Mouse (Mus musculus): ENCODE results near the gene Myrfl. TPM values are rescaled to one million over a fixed set of nuclear protein-coding genes. Genes with fewer than 3 reads are reported as not detected.

The Myrfl gene
- polyA plus RNA-seq, 1 experiment, result 0.12 TPM

DNA sequence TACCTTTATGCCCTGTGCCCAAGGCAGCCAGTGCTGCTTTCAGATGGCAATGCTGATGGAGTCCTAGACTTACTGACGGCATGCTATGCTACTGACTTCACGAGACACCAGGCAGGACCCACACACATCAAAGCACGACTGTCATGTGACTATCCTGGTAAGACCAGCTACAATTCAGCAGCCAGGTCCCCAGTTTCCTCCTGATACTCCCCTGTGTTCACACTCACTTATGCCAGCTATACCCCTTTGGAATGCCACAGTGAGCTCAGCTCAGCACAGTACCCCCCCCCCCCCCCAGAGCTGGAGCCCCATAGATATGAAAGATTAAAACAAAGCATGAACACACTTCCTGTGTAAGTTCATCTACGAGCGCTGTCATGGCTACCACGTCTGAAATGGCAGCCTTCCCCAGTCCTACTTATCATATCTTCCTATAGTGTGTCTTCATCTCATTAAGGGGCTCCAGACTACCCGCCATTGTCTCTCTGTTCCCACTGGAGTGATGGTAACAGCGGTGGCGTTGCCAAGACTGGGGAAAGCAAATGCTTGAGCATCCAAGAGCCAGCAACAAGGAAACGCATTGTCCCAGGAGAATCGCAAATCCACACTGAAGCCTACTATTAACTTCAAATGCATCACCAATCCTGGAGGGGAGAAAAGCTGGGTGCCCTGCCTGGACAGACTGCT lies 43.4 kb downstream of the Myrfl start:
- Histone ChIP-seq H3K4me1 (replicated peaks; ENCODE audit: control insufficient read depth, insufficient read depth, low read length) (peaks cover 3% of the 10 kb centered on the region), H3K4me3 (ENCODE audit: control insufficient read depth, insufficient read depth, low read length) (no peak overlapping the region)
- DNase-seq, result no peak

GRCm38 (mm10) chr10:116848749-116849473 lies 47.8 kb downstream of the Myrfl start:
- WGBS, result 32% methylated on average over 22 of the region's 22 CpGs
- no peak for TF ChIP-seq POLR2A (IDR thresholded peaks at IDR 0.05; ENCODE audit: control insufficient read depth, extremely low read depth, insufficient read depth, low read length, poor library complexity)
- peak; percentile 82; the same call in 1 of the 2 replicates for TF ChIP-seq CTCF (IDR thresholded peaks at IDR 0.05; ENCODE audit: borderline replicate concordance, control insufficient read depth, extremely low read depth, insufficient read depth, low read length, poor library complexity)
- Histone ChIP-seq H3K27ac (ENCODE audit: control insufficient read depth, insufficient read depth, low read length) (no peak overlapping the region), H3K36me3 (ENCODE audit: control insufficient read depth, insufficient read depth, low read length) (no peaks in the 10 kb centered on the region), H3K4me1 (replicated peaks; ENCODE audit: control insufficient read depth, insufficient read depth, low read length) (peaks cover 3% of the 10 kb centered on the region), H3K27me3 (ENCODE audit: control insufficient read depth, insufficient read depth, low read length) (no peaks in the 10 kb centered on the region), H3K4me3 (ENCODE audit: control insufficient read depth, insufficient read depth, low read length) (no peak overlapping the region)
- peak; percentile 81 for DNase-seq

More for the DNA sequence above, 43.4 kb downstream of the Myrfl start:
- TF ChIP-seq POLR2A (IDR thresholded peaks at IDR 0.05; ENCODE audit: control insufficient read depth, extremely low read depth, insufficient read depth, low read length, poor library complexity), result no peak
- no peak for TF ChIP-seq CTCF (IDR thresholded peaks at IDR 0.05; ENCODE audit: borderline replicate concordance, control insufficient read depth, extremely low read depth, insufficient read depth, low read length, poor library complexity)
- Histone ChIP-seq H3K27ac (ENCODE audit: control insufficient read depth, insufficient read depth, low read length) (no peak overlapping the region), H3K27me3 (ENCODE audit: control insufficient read depth, insufficient read depth, low read length) (no peaks in the 10 kb centered on the region), H3K36me3 (ENCODE audit: control insufficient read depth, insufficient read depth, low read length) (no peaks in the 10 kb centered on the region)
- 81% methylated on average over 11 of the region's 11 CpGs for WGBS

DNA sequence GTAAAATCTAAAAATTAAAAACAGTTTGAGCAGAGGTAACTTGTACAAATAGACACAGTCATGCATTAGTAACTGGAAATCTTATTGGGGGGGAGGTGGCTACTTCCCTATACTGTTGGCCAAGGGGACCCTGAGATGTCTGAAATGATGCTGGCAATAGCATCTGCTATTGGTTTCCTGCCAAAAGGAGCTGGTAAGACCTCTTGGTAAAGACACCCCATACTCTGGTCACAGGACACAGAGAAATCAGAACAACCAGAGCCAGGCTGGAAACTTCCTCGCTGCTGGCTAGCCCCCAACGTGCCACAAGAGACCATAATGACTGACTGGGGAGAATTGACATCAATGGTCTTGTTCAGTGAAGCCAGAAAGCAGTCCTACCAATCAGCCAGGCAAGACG lies 55.2 kb downstream of the Myrfl start:
- no peak overlapping the region for H3K27ac ChIP-seq (ENCODE audit: control insufficient read depth, insufficient read depth, low read length)
- TF ChIP-seq POLR2A (IDR thresholded peaks at IDR 0.05; ENCODE audit: control insufficient read depth, extremely low read depth, insufficient read depth, low read length, poor library complexity), result no peak
- no peak for TF ChIP-seq CTCF (IDR thresholded peaks at IDR 0.05; ENCODE audit: borderline replicate concordance, control insufficient read depth, extremely low read depth, insufficient read depth, low read length, poor library complexity)
- no peaks in the 10 kb centered on the region for H3K27me3 ChIP-seq (ENCODE audit: control insufficient read depth, insufficient read depth, low read length)
- H3K4me3 ChIP-seq (ENCODE audit: control insufficient read depth, insufficient read depth, low read length), result no peak overlapping the region
- no peaks in the 10 kb centered on the region for H3K36me3 ChIP-seq (ENCODE audit: control insufficient read depth, insufficient read depth, low read length)
- WGBS, result 89% methylated on average over 3 of the region's 3 CpGs
- DNase-seq, result no peak
- no peaks in the 10 kb centered on the region for H3K4me1 ChIP-seq (replicated peaks; ENCODE audit: control insufficient read depth, insufficient read depth, low read length)

GRCm38 (mm10) chr10:116830676-116831075 lies 66.0 kb downstream of the Myrfl start:
- 82% methylated on average over 6 of the region's 6 CpGs for WGBS
- Histone ChIP-seq H3K36me3 (ENCODE audit: control insufficient read depth, insufficient read depth, low read length) (no peaks in the 10 kb centered on the region), H3K27ac (ENCODE audit: control insufficient read depth, insufficient read depth, low read length) (no peak overlapping the region), H3K4me3 (ENCODE audit: control insufficient read depth, insufficient read depth, low read length) (no peak overlapping the region), H3K4me1 (replicated peaks; ENCODE audit: control insufficient read depth, insufficient read depth, low read length) (peaks cover 10% of the 10 kb centered on the region), H3K27me3 (ENCODE audit: control insufficient read depth, insufficient read depth, low read length) (no peaks in the 10 kb centered on the region)
- no peak for TF ChIP-seq CTCF (IDR thresholded peaks at IDR 0.05; ENCODE audit: borderline replicate concordance, control insufficient read depth, extremely low read depth, insufficient read depth, low read length, poor library complexity)
- TF ChIP-seq POLR2A (IDR thresholded peaks at IDR 0.05; ENCODE audit: control insufficient read depth, extremely low read depth, insufficient read depth, low read length, poor library complexity), result no peak
- no peak for DNase-seq

- Histone ChIP-seq H3K27ac (ENCODE audit: control insufficient read depth, insufficient read depth, low read length) (no peak overlapping the region), H3K36me3 (ENCODE audit: control insufficient read depth, insufficient read depth, low read length) (no peaks in the 10 kb centered on the region), H3K4me1 (replicated peaks; ENCODE audit: control insufficient read depth, insufficient read depth, low read length) (peaks cover 10% of the 10 kb centered on the region), H3K4me3 (ENCODE audit: control insufficient read depth, insufficient read depth, low read length) (no peak overlapping the region), H3K27me3 (ENCODE audit: control insufficient read depth, insufficient read depth, low read length) (no peaks in the 10 kb centered on the region)
- no peak for TF ChIP-seq CTCF (IDR thresholded peaks at IDR 0.05; ENCODE audit: borderline replicate concordance, control insufficient read depth, extremely low read depth, insufficient read depth, low read length, poor library complexity)
- no peak for TF ChIP-seq POLR2A (IDR thresholded peaks at IDR 0.05; ENCODE audit: control insufficient read depth, extremely low read depth, insufficient read depth, low read length, poor library complexity)
- DNase-seq, result no peak
- 48% methylated on average over 4 of the region's 4 CpGs for WGBS
Observed at GRCm38 (mm10) chr10:116828099-116828498, 68.6 kb downstream of the Myrfl start.

- no peak overlapping the region for H3K27ac ChIP-seq (ENCODE audit: control insufficient read depth, insufficient read depth, low read length)
- H3K4me3 ChIP-seq (ENCODE audit: control insufficient read depth, insufficient read depth, low read length), result no peak overlapping the region
- no peaks in the 10 kb centered on the region for H3K27me3 ChIP-seq (ENCODE audit: control insufficient read depth, insufficient read depth, low read length)
- H3K4me1 ChIP-seq (replicated peaks; ENCODE audit: control insufficient read depth, insufficient read depth, low read length), result peaks cover 10% of the 10 kb centered on the region
- H3K36me3 ChIP-seq (ENCODE audit: control insufficient read depth, insufficient read depth, low read length), result no peaks in the 10 kb centered on the region
- 50% methylated on average over 11 of the region's 11 CpGs for WGBS
- no peak for DNase-seq
- TF ChIP-seq CTCF (IDR thresholded peaks at IDR 0.05; ENCODE audit: borderline replicate concordance, control insufficient read depth, extremely low read depth, insufficient read depth, low read length, poor library complexity) (no peak), POLR2A (IDR thresholded peaks at IDR 0.05; ENCODE audit: control insufficient read depth, extremely low read depth, insufficient read depth, low read length, poor library complexity) (no peak)
Observed at GRCm38 (mm10) chr10:116827306-116827705, 69.4 kb downstream of the Myrfl start.
